Mouse (Mus musculus) MEL (cell line): ENCODE results near the gene Adamts9.

Source experiments
- NELFE ChIP-seq: IDR thresholded peaks from 2 replicates; pipeline ENCODE4 v1.6.1; 2011; ENCODE audit warnings: low read depth, low read length, improper control_type of control experiment
- NRF1 ChIP-seq: IDR thresholded peaks from 2 replicates; pipeline ENCODE4 v1.6.1; 2014; ENCODE audit warnings: low read depth, mild to moderate bottlenecking, inconsistent platforms, low read length, improper control_type of control experiment, moderate library complexity; ENCODE audit not compliant: poor library complexity, insufficient read depth, severe bottlenecking
- RAD21 ChIP-seq: IDR thresholded peaks from 2 replicates; pipeline ENCODE4 v1.6.1; 2011; ENCODE audit warnings: mild to moderate bottlenecking, low read depth, low read length, improper control_type of control experiment

GRCm38 (mm10) chr6:92849208-92849607 is 94.1 kb downstream of the Adamts9 start:
- no peak for TF ChIP-seq RAD21
- TF ChIP-seq NELFE, result no peak
- TF ChIP-seq NRF1, result no peak
